8 mouse cellular contexts compared by ENCODE assay signal in genomic region chr19:38125219-38125610, GRCm38 (mm10). TPM values are rescaled to one million over a fixed set of nuclear protein-coding genes. Genes with fewer than 3 reads are reported as not detected.
A peak's percentile ranks its signal among the peaks of the same experiment; 100 is the strongest.
DNase-seq lines count a peak whose midpoint lies in the region; ATAC-seq and TF ChIP-seq lines count a peak whose summit lies in the region.

Gene Rbp4, minus strand, starts transcription at chr19:38125281.

- peaks cover 10% of the 10 kb centered on the region for H3K4me1 ChIP-seq in liver, adult 2 months (ENCODE audit: control insufficient read depth, insufficient read depth, low read length)
- H3K4me1 ChIP-seq in embryonic facial prominence, embryonic 15.5 days: peaks cover 11% of the 10 kb centered on the region
- H3K4me1 ChIP-seq in neural tube, embryonic 12.5 days: peaks cover 5% of the 10 kb centered on the region; the same call in 1 of the 2 replicates

- ATAC-seq in embryonic facial prominence, embryonic 15.5 days (ENCODE audit: insufficient number of reproducible peaks, low FRiP score, low TSS enrichment, low read depth): no peak
- no peak for ATAC-seq in neural tube, embryonic 12.5 days (ENCODE audit: low FRiP score, low read depth)
- ATAC-seq in CD4-positive, CD25-positive, alpha-beta regulatory T cell, adult 4 months: no peak

- H3K36me3 ChIP-seq in liver, adult 2 months (ENCODE audit: control insufficient read depth, insufficient read depth, low read length): peaks cover 27% of the 10 kb centered on the region
- H3K36me3 ChIP-seq in embryonic facial prominence, embryonic 15.5 days: no peaks in the 10 kb centered on the region
- no peaks in the 10 kb centered on the region for H3K36me3 ChIP-seq in neural tube, embryonic 12.5 days

- DNase-seq in liver, adult 2 months (ENCODE audit: extremely low read depth, low read depth, low spot score): peak; percentile 98
- no peak for DNase-seq in liver
- DNase-seq in large intestine, adult 2 months (ENCODE audit: low read depth, low spot score): no peak
- DNase-seq in right cerebral cortex, postnatal 10 days (ENCODE audit: low spot score in 2 of 2): no peak
- no peak for DNase-seq in natural killer cell, adult 2 months (ENCODE audit: low spot score in 2 of 2)

- H3K79me2 ChIP-seq in liver, adult 2 months (ENCODE audit: control insufficient read depth, insufficient read depth, low read length): peaks cover 7% of the 10 kb centered on the region; the same call in 1 of the 2 replicates

- 14% methylated on average over 6 of the region's 6 CpGs for WGBS in liver, adult 2 months
- 65% methylated on average over 6 of the region's 6 CpGs for WGBS in embryonic facial prominence, embryonic 15.5 days
- 29% methylated on average over 6 of the region's 6 CpGs for WGBS in large intestine, adult 2 months
- WGBS in neural tube, embryonic 12.5 days: 74% methylated on average over 6 of the region's 6 CpGs

- no peak for TF ChIP-seq CTCF in liver, adult 2 months (IDR thresholded peaks at IDR 0.05; ENCODE audit: low read depth, low read length)

- H3K27me3 ChIP-seq in liver, adult 2 months (ENCODE audit: control insufficient read depth, insufficient read depth, low read length): no peaks in the 10 kb centered on the region
- peaks cover 40% of the 10 kb centered on the region for H3K27me3 ChIP-seq in embryonic facial prominence, embryonic 15.5 days
- H3K27me3 ChIP-seq in neural tube, embryonic 12.5 days (replicated peaks): peaks cover 21% of the 10 kb centered on the region

- peak within 1 kb of the TSS; percentile 90 for H3K4me2 ChIP-seq in embryonic facial prominence, embryonic 15.5 days (replicated peaks)
- H3K4me2 ChIP-seq in neural tube, embryonic 12.5 days (replicated peaks): peak within 1 kb of the TSS; percentile 96

- H3K27ac ChIP-seq in liver, adult 2 months (replicated peaks; ENCODE audit: insufficient read depth, low read depth, low read length): peak within 1 kb of the TSS; percentile 99
- H3K27ac ChIP-seq in embryonic facial prominence, embryonic 15.5 days (replicated peaks): no peak within 1 kb of the TSS
- no peak within 1 kb of the TSS for H3K27ac ChIP-seq in neural tube, embryonic 12.5 days

- H3K9me3 ChIP-seq in embryonic facial prominence, embryonic 15.5 days (replicated peaks): no peaks in the 10 kb centered on the region
- H3K9me3 ChIP-seq in neural tube, embryonic 12.5 days: no peaks in the 10 kb centered on the region; the same call in 1 of the 2 replicates

- peak within 1 kb of the TSS; percentile 94 for H3K9ac ChIP-seq in liver, adult 2 months (ENCODE audit: low read depth, low read length)
- H3K9ac ChIP-seq in embryonic facial prominence, embryonic 15.5 days: peak within 1 kb of the TSS; percentile 28; the same call in 1 of the 2 replicates
- peak within 1 kb of the TSS; percentile 61 for H3K9ac ChIP-seq in neural tube, embryonic 12.5 days

- no peak for TF ChIP-seq POLR2A in liver, adult 2 months (IDR thresholded peaks at IDR 0.05; ENCODE audit: extremely low read depth, insufficient read depth, low read length)

- peak within 1 kb of the TSS; percentile 92 for H3K4me3 ChIP-seq in liver, adult 2 months (ENCODE audit: insufficient read depth, low read depth, low read length)
- H3K4me3 ChIP-seq in embryonic facial prominence, embryonic 15.5 days (replicated peaks): peak within 1 kb of the TSS; percentile 52
- peak within 1 kb of the TSS; percentile 59 for H3K4me3 ChIP-seq in neural tube, embryonic 12.5 days

RNA-seq across cellular contexts. Expression of gene Rbp4, which starts in this region (rescaled TPM):
- total RNA-seq in liver, adult 2 months (2014; rRNA removed): 2,479 and 2,762 TPM in 2 replicates
- polyA plus RNA-seq in liver, adult 2 months (2012; rRNA removed): 5,105 and 5,134 TPM in 2 replicates
- 6.7 and 7.3 TPM in 2 replicates for polyA plus RNA-seq in embryonic facial prominence, embryonic 15.5 days (2015; fragmentation: Nextera tagmentation; extraction: Ambion mirVana)
- polyA plus RNA-seq in large intestine, adult 2 months (2012; rRNA removed): 13.0 and 15.4 TPM in 2 replicates
- polyA plus RNA-seq in neural tube, embryonic 12.5 days (2016; fragmentation: Nextera tagmentation; extraction: Ambion mirVana): 1.3 and 2.1 TPM in 2 replicates
- polyA plus RNA-seq in CD4-positive, CD25-positive, alpha-beta regulatory T cell, adult 4 months (2017; shearing (Covaris generic)): not detected

Comparison
In these comparisons a context has a peak if more than half of its experiments do, and no peak if none do; other contexts are left out.
1. RNA of gene Rbp4 (polyA plus RNA-seq): 5,105 to 5,134 TPM in liver, adult 2 months; 13.0 to 15.4 TPM in large intestine, adult 2 months, 6.7 to 7.3 TPM in embryonic facial prominence, embryonic 15.5 days, 1.3 to 2.1 TPM in neural tube, embryonic 12.5 days and not detected in CD4-positive, CD25-positive, alpha-beta regulatory T cell, adult 4 months; every median in the first group is over 100 times any median in the second.
2. H3K9ac ChIP-seq: peak in every context shown above with its lines; median percentile 94 in liver, adult 2 months; 61 in neural tube, embryonic 12.5 days; 28 in embryonic facial prominence, embryonic 15.5 days.
3. Peak in every context shown above with its lines, with median percentiles within 50 percentile points of each other: H3K4me3 ChIP-seq.